Mouse (Mus musculus) right cerebral cortex, adult 2 months (tissue): Measurements from ENCODE around the gene Recql5.

Experiments used
- DNase-seq, 2 experiments: peaks; one replicate each; pipeline ENCODE4 v3.0.0; 2021 to 2022; ENCODE audit warnings: low spot score in 2 of 2

Recql5 gene

DNA sequence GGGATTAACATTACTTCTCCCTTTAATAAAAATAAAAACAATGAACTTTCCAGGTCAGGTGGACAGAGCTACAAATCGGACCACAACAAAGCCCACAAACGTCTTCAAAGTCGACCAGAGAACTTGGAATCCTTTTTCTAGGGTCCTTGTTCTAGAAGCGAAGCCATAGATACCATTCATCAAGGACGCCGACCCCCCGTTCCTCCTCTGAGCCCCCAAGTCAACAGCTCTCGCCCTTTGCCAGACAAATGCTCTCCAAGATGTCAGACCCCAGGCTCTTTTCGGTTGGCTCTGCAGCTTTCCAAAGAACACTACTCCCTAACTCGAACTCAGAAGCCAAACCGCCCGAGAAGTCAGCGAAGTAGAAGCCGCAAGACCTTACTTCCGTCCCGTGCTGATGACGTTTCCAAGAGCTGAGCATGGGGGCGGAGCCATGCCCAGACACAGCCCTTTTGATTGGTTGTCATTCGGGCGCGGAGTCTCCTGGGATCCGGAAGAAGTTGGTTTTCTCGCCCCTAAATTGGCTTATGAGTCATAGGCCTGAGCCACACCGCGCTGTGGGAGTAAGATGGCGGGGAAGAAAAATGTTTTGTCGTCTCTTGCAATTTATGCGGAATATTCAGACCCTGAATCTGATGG, at the start of gene Recql5, which contains the start of gene Sap30bp:
TSS of gene Recql5 (minus strand) at position 370 of the 639 bp plus-strand sequence.
TSS of gene Sap30bp (plus strand) at position 175 of the 639 bp plus-strand sequence.
- DNase-seq: peak; percentile 98 to 99

DNA sequence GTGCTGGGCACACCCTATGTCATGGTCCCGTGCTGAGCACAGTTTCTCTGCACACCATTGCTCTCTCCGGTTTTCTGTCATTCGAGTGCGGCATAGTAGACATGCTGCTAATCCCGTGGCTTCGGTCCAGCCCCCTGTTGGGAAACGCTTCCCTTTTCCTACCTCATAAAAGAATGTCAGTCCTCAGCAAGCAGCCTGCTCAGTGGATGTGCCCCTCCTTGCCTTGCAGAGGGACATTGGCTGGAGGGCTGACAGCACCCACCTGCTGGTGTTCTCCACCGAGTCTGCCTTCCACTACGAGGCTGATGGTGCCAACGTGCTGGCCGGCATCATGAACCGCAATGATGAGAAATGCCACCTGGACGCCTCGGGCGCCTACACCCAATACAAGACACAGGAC, 49.2 kb upstream of the Recql5 start:
- no peak for DNase-seq

DNA sequence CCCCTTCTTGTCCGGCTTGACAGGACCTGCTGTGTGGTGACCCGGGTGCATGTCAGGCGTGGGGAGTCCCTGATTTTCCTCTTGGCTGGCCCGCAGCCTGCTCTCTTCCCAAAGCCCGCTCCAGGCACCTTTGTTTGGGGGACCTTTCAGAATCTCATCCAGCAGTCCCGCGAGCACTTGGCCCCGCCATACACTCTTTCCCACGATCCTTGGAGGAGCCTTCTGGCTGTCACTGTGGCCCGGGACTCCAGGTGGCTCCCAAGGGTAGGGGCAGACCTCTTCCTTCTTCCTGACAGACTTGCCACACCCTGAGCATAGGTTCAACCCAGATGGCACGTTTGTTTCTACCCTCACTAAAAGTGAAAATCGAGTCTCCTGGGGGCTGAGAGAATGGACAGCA, 42.3 kb upstream of the Recql5 start:
- no peak for DNase-seq

DNA sequence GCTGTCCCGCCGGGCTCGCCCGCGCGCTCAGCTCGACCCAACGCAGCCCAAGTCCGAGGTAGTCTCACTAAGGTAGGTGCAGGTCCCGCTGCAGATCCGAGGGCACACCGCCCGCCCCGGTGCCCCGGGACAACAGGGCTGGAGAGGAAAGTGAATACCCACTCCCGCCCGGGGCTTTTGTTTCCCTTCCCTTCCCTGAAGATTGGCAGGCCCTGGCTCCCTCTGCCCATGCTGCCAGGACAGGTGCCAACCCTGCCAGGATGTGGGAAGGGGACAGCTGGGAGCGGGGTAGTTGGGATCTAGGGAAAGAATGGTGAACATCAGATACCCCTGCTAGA, 41.8 kb upstream of the Recql5 start:
- DNase-seq: no peak

DNA sequence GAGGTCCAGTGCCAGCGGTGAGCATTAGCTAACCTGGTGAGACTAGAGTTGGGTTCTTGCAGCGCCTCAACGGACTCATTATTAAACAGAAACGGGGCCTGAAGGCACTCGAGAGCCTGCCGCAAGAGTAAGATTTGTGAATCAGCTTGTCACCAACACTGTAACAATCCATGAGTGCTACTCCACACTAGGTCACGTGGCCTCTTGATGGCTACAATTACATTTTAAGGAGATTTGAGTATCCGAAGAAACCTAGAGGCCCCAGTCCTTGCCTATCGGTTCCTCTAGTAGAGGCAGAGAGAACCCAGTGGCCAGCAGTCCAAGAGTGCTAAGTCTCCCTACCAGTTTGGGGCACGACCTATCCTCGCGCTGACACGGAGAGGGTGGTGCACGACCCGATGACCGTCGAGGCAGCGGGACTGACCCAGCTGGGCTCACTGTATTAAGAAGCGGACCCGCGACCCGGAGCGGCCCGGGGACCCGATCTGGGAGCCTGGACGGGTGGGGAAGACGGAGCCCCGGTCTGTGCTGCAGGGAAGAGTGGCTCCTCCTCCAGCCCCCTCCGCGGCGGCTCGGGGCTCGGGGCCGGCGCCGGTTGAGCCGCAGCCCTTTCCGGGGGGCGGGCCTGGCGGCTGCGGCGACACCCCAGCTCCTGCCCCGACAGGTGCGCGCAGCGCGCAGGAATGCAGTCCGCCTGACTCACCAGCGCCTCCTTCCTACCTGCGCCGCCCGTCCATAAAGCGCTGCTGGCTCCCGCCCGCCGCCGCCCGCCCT, 41.2 kb upstream of the Recql5 start, which contains the start of gene Itgb4:
TSS of gene Itgb4 (plus strand) at position 401 of the 774 bp plus-strand sequence.
- DNase-seq: no peak

DNA sequence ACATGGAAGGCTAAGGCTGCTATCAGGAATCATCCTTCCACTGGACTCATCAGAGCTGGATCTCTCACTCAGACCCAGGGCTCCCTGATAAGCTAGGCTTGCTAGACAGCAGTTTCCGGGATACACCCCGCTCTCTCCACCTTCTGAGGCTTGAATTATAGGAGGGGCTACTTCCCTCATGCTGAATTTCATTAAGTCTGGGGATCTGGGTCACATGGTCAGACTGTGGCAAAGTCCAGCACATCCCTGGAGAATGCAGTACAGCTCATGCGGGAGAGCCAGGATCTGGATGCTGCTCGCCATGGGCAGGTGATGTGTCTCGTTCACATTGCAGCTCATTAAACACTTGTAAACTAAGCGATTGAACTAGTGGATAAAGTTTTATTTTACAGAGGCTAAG, 37.7 kb upstream of the Recql5 start:
- DNase-seq: no peak

DNA sequence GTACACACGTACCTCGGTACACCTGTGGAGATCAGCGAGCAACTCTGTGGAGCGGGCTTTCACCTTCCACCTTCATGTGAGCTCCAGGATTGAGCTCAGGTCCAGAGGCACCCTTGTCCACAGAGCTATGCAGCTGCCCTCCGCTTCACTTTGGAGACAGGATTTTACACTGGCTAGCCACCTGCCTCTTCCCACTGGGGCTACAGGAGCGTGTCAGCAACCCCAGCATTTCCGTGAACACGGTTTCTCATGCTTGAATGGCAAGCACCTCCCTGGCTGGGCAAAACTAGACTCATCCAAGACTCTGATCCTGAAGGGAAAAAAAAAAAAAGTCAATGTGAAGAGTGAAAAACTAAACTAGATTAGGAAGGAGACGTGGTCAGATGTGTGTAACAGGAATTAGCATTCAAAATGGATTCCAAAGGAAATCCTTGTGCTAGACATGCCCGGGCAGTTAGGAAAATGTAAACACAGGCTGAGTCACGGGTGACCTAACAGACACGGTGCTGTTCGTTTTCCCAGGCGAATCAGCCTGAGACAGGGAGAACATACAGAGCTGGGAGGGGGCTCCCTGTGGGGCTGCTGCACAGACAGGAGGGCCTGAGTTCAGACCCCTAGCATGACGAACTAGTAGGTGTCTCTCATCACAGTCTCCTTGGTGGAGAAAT, 36.9 kb upstream of the Recql5 start:
- no peak for DNase-seq

DNA sequence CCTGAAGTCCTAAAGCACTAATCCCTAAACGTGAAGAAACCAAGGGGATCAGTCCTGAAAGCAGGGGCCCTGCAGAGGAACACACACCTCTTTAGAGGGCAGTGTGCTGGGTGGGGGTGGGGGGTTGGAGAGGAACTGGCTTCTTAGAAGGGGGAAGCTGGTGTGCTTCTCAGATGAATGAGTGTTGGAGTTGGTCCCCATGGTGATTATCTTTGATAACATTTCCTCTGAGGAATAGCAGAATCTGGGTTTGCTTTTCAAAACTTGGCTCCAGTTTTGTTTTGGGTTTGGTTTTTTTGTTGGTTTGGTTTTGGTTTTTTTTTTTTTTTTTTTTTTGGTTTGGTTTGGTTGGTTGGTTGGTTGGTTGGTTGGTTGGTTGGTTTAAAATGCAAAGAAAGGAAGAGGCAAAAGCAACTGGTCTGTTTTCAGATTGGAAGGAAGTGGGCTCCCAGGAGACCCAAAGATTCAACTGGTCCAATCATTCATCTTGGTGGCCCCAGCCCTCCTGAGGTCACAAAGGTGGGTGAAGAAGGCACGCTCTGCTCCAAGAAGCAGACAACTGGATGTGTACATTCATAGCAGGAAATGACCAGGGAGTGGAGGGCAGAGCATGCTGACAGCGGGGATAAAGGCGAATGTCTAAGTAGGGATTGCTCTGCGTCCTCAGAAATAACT, 35.6 kb upstream of the Recql5 start:
- DNase-seq: no peak

DNA sequence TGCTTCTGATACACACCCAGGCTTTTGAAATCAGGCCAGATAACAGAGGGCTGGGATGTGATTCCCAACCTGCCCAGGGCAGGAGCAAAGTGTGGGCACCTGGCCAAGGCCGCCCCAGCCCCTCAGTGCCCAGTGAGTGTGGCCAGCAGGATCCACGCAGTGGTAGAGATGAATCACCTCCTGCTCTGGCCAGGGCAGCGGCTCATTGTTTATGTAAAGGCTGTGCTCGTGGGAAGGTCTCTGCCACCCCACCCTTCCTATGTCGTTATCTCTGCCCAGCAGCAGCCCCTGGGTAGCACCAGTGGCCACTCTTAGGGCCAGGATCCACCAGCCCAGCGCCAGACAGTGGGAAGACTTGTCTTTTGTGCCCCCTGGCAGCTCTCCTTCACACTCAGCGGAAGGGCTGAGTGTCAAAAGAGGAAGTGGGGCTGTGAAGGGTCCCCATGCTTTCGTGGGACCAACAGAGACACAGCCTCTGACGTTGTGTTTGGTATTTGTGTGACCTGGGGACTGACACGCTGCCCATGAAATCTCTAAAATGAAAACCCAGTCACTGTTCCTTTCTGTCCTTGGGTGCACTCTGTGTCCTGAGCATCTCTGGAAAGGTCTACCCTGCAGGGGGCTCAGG, 31.8 kb upstream of the Recql5 start:
- no peak for DNase-seq

DNA sequence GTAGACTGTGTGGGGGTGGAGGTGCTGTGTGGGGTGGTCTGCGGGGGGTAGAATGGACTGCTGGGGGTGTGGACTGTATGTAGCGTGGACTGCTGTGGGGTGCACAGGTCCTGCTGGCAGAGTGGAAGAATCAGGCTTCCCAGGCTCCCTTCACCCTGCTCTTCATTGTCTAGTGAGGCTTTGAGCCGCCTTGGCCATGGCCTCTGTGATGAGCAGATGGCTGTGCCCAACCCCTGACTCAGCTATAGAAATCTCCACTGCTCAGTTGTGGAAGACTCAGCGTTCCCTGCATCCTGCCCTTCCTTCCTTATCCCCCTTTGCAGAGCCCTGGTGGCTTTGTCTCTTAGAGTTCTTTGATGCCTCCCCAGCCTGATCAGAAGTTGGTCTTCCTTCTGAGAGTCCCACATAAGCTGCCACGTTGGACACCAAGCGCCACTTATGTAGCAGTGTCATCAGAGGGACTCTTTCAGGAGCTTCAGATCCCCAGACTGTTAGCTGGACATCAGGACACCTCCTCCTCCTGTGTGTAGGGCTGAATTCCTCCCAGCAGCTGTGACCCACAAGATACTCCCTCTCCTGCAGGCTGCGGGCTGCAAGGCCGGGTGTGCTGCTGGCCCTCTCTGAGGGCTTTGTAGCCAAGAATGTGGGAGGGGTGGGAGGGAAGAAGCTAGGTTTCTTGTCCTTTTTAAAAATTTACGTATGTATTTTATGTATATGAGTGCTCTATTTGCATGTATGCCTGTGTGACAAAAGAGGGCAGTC, 29.6 kb upstream of the Recql5 start:
- DNase-seq: no peak

DNA sequence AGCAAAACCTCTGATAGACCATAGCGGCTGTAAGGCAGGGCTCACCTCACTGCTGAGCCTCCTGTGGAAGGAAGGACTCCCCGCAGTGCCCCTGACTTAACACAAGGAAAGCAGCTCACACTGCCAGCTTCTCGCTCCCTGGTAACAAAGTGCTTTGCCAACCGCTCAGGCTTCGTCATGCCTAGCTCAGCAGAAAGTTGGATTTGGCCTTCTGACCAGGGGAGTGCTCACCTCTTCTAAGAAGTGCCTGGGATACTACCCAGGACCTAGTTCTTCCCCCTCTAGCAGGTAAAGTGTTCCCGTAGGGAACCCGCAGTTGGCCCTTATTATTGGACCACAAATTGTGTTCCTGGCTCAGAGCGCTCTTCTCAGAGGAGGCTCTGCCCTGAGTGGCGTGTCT, 25.7 kb upstream of the Recql5 start:
- no peak for DNase-seq

DNA sequence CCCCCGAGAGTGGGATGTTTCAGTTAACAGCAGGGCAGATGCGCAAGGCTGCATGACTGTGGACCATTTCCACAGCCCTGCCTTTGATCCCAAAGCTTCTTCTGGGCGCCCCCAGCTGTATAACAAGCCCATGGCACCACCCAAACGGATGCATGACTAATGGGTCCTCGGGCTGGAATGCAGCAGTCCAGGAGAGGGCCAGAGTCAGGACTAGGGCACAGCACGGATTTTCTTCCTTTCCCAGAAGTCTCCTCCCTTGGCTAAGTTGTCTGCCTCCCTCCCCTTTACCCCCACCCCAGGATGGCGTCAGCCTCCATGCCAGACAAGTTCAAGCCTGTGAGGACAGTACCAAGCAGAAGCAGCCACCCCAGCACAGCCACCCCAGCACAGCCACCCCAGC, 24.7 kb upstream of the Recql5 start:
- no peak for DNase-seq

DNA sequence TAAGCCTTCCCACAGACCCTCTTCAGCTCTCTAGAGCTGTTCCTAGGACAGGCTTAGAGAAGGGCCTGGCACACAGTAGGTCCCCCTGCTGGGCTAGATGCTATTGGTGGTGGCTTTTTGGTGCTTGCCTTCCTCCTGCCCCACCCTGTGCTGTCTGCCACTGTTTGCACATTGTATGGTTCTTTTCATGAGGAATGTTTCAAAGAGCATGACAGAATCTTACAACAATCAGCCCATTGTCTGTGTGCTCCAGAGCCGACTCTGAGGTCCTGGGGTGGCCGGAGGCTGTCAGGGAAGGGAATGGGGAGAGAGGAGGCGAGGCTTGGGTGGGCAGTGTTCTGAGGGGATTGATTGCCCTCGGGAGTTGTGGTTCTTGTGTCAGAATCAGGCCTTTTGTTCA, 23.2 kb upstream of the Recql5 start:
- DNase-seq: no peak

DNA sequence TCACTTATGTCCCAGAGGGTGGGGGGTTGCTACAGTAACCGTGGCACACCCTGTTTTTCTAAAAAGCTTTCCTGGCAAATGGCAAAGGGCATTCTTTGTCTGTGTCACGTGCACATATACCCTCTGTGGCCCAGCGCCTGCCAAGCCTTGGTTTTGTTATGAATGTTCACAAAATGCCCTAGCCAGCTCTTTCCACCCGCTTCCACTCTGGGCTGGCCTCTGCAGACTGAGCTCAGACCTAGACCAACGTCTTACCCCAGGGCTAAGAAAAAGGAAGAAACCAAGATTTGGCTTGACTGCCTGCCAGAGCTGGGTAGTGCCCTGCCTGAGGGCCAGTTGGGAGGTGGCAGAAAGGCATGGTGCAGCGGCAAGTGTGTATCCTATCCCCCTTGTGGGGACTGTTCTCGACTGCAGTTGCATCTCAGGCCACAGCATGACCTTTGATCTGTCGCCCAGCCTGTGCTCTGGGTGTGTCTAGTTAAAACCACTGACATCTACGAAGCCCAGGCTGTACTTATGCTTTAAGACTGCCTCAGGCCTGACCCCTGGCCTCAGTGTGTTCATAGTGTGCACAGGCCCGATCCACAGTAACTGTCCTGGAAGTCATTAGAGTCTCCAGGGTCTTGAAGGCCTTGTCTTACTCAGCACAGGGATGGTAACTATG, 22.1 kb upstream of the Recql5 start:
- no peak for DNase-seq

DNA sequence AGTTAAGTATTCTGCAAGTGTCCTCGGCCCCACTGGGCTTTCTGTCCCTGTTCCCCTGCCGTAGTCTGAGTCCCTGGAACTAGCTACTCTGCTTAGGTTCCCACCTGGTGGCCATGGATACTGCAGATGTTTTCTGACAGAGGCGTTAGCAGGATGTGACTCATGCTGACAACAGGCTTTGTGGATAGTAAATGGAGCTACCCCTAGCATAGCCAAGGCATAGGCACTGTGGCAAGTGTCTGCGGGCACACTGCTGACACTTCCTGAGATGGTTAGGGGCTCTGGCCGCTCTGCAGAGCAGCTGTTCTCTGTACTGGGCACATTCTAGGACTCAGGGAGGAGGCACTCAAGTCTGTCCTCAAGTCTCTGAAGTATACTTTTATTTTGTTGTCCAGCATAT, 21.4 kb upstream of the Recql5 start:
- DNase-seq: no peak

DNA sequence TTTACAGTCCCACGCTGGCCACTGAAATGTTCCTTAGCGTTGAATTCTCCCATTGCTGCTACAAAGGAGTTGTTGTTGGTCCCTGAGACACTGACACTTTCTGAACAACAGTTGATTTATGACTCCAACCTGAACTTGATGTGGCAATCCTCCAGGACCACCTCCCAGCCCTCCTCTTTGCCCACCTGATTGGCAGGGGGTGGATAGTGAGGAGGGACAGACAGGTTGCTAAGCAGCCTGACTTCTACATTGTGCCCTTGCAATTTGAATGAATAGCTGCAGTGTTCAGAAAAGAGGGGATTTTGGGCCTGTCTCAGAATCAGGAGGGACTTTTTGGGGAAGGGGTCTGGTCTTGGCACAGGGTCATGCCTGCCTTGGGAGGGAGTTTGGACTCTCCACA, 17.4 kb upstream of the Recql5 start:
- no peak for DNase-seq

DNA sequence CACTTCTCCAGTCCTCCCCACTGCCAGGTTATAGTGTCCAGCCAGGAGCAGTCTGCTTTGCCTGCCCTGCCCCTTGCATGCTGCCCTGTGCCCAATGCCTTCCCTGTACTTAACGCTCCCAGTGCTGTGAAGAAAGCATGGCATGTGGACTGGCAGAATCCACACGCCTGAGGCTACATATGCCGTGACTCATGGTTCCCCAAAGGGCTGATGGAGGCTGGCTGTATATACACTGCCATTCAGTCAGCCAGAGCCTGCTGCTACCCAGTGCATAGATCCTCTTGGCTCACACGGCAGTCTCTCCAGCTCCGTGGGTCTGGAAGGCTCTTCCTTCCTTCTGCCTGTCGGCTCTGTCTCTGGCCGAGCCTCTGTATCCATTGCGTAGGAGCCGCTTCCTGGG, 15.0 kb upstream of the Recql5 start:
- DNase-seq: no peak

DNA sequence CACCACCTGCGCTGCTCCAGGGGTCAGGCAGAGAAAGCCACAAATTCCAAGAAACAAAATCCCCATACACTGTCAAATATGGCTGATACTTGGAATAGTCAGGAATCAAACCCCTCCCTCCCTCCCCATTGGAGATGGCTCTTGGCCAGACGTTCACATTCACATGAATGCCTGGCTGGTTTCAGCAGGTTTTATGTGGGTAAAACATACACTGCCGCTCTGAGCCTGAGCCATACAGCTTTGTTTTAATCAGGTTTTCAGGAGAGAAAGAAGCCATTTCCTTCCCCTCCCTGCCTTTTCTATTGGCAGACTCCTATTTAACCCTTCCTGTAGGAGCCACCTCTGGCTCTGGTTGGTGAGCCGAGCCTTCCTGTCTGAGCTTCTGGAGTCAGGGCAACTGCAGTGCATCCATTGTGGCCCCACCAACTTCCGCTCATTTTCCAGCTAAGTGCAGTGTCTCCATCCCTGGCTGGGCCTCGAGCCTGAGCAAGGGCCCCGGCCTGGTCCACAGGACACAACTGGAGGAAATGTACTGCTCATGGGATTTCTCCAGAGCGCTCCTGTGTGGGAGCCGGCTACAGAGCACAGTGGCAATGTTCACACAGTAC, 13.0 kb upstream of the Recql5 start:
- DNase-seq: no peak

DNA sequence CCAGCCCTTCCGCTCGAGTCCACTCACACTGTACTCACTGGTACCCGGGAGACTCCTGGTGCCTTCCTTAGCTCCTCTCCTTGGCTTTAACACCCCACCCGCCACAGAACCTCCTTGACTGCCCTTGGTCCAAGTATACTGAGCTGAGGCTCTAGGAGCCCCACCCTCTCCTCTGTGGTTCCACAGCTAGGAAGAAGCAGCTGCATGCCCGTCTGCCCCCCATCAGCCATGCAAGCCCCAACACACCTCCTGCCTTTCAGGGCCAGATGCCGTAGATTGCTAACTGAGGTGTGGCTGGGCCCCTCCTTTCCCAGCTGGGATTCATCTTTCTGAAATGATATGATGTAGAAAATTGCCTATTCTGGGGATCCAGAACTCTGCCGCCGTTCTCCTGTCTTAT, 12.0 kb upstream of the Recql5 start:
- no peak for DNase-seq

DNA sequence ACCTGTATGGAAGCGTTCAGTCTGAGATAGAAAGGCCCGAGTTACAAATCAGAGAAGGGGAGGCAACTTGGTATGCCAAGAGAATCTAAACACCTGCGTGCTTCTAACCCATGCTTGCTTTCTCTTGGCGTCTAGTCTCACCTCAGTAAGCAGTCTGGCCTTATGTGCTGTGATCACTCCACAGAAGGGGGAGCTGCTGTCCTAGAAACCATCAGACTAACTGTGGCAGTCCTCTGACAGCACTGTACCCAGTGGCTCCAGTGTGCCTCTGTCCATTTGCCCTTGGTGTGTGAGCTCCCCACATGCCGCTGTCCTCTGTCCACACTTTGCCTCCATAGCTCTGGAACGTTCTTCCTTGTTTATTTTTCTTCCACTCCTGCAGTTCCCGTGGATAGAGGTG, 8.7 kb upstream of the Recql5 start:
- DNase-seq: no peak
